Mouse (Mus musculus) heart, embryonic 14.5 days (tissue): ENCODE data around the gene Ifitm3. TPM values are rescaled to one million over a fixed set of nuclear protein-coding genes. Genes with fewer than 3 reads are reported as not detected.
A peak's percentile ranks its signal among the peaks of the same experiment; 100 is the strongest.

Experiments used
- ATAC-seq: fragments of 200-750 bp; cut with Nextera tagmentation; 2 replicates; pipeline ENCODE4 v1.8.0; 2017; ENCODE audit warnings: low read depth, moderate TSS enrichment; ENCODE audit not compliant: insufficient number of reproducible peaks, insufficient read depth, low FRiP score
- H3K27ac ChIP-seq, 2 experiments: fragments of 200-500 bp in 1 of 2; fragments of 300-500 bp in 1 of 2; sonication (generic) in 1 of 2; replicated peaks in 1 of 2; 2 replicates each; pipeline ENCODE4 v1.5.1; 2012 to 2014; ENCODE audit warnings: low read depth in 2 of 2, low read length in 2 of 2, control low read depth in 1 of 2, mild to moderate bottlenecking in 1 of 2, mixed read lengths in 1 of 2; ENCODE audit not compliant: control insufficient read depth in 1 of 2, insufficient read depth in 1 of 2
- H3K27me3 ChIP-seq: fragments of 300-500 bp; sonication (generic); 2 replicates; pipeline ENCODE4 v1.6.1; 2014; ENCODE audit warnings: mild to moderate bottlenecking, low read length, control low read depth; ENCODE audit not compliant: control insufficient read depth, insufficient read depth
- H3K36me3 ChIP-seq: fragments of 300-500 bp; sonication (generic); 2 replicates; pipeline ENCODE4 v1.6.1; 2014; ENCODE audit warnings: mild to moderate bottlenecking, control low read depth, low read length, mixed read lengths; ENCODE audit not compliant: control insufficient read depth, insufficient read depth
- H3K4me1 ChIP-seq, 2 experiments: fragments of 200-500 bp in 1 of 2; fragments of 300-500 bp in 1 of 2; sonication (generic) in 1 of 2; 2 replicates each; pipeline ENCODE4 v1.6.1; 2012 to 2014; ENCODE audit warnings: low read length in 2 of 2, control low read depth in 1 of 2, mixed read lengths in 1 of 2; ENCODE audit not compliant: control insufficient read depth in 2 of 2, insufficient read depth in 2 of 2
- H3K4me2 ChIP-seq: fragments of 300-500 bp; sonication (generic); 2 replicates; pipeline ENCODE4 v1.6.1; 2014; ENCODE audit warnings: mild to moderate bottlenecking, low read length
- H3K4me3 ChIP-seq, 2 experiments: fragments of 200-500 bp in 1 of 2; fragments of 300-500 bp in 1 of 2; sonication (generic) in 1 of 2; 2 replicates each; pipeline ENCODE4 v1.5.1; 2012 to 2014; ENCODE audit warnings: low read length in 2 of 2, mild to moderate bottlenecking in 2 of 2, control low read depth in 1 of 2, low read depth in 1 of 2, moderate library complexity in 1 of 2; ENCODE audit not compliant: control insufficient read depth in 1 of 2, insufficient read depth in 1 of 2
- H3K9ac ChIP-seq: fragments of 300-500 bp; sonication (generic); 2 replicates; pipeline ENCODE4 v1.6.1; 2014; ENCODE audit warnings: mild to moderate bottlenecking, low read length
- H3K9me3 ChIP-seq: fragments of 300-500 bp; sonication (generic); 2 replicates; pipeline ENCODE4 v1.6.1; 2016; ENCODE audit warnings: low read length, control low read depth; ENCODE audit not compliant: control insufficient read depth
- WGBS: fragments of 180-500 bp; shearing (Covaris S2); extraction: QIAGEN DNeasy Blood & Tissue Kit; methylation state at CpG from one replicate; pipeline ENCODE4 v1.1.7; 2014; 5-methylcytosine and 5-hydroxymethylcytosine counted together
- polyA plus RNA-seq: library from polyadenylated mRNA; unstranded; fragments of >200 nt; fragmentation: Nextera tagmentation; extraction: Ambion mirVana; gene quantifications from 2 replicates; pipeline ENCODE4 v1.2.1, GENCODE M21; 2014

Ifitm3 gene
- 89.6 and 105 TPM in 2 replicates for polyA plus RNA-seq

DNA sequence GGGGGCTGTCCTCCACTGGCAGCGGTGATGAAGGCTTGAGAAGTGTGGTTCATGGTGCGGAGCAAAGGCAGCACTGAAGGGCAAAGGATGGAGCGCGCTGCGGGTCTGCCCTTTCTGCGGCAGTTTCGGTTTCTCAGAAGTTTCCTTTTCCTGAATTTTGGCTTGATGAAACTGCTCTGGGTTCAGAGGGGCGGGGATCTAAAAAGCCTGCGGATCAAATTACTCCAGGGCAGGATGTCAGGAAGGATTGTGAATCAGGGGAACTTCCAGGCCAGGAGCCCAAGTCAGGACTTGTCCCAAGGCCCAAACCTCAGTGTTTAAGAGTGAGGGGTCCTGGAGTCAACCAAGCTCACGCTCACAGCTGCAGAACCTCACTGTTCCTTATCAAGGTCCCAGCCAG is at the start of gene Ifitm3:
Ifitm3 (minus strand) TSS at position 178 of the 400 bp plus-strand sequence.
- Histone ChIP-seq H3K4me1 (peaks cover 7% of the 10 kb centered on the region in 2 experiments; a peak in 2 of 4 replicates), H3K9me3 (no peaks in the 10 kb centered on the region), H3K36me3 (no peaks in the 10 kb centered on the region), H3K27me3 (0 out of 2 replicates have a peak, but pooled peaks cover 4% of the 10 kb centered on the region), H3K9ac (peak within 1 kb of the TSS; percentile 44), H3K4me3 (peak within 1 kb of the TSS; percentile 38 to 61), H3K4me2 (peak within 1 kb of the TSS; percentile 55), H3K27ac (peak within 1 kb of the TSS; percentile 50 to 60)
- 20% methylated on average over 10 of the region's 10 CpGs for WGBS
- ATAC-seq = no peak

DNA sequence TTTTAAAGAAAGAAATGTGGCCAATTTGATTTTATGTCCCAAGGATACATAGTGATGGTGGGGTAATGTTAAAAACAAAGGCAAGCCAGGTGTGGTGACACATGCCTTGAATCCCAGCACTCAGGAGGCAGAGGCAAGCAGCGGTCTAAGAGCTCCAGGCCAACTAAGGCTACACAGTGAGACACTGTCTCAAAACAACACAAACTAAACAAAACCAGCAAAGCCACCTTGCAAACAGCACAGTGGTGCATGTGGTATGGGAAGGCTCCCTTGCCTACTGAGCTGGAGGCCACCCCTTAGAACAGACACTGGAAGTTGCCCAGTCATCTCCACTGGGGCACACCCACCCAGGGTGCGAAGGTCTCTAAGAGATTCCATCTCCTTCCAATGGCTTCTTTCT is 49.4 kb upstream of the Ifitm3 start:
- H3K4me3 ChIP-seq = no peak overlapping the region
- H3K4me2 ChIP-seq = no peak overlapping the region
- no peaks in the 10 kb centered on the region for H3K36me3 ChIP-seq
- peaks cover 62% of the 10 kb centered on the region for H3K27me3 ChIP-seq
- H3K9ac ChIP-seq = no peak overlapping the region
- no peak overlapping the region for H3K27ac ChIP-seq
- 72% methylated on average over 2 of the region's 2 CpGs for WGBS
- H3K4me1 ChIP-seq = peaks cover 2 to 8% of the 10 kb centered on the region in 2 experiments; a peak in 1 of 4 replicates
- no peak for ATAC-seq
- 0 out of 2 replicates have a peak, but pooled peaks cover 2% of the 10 kb centered on the region for H3K9me3 ChIP-seq

DNA sequence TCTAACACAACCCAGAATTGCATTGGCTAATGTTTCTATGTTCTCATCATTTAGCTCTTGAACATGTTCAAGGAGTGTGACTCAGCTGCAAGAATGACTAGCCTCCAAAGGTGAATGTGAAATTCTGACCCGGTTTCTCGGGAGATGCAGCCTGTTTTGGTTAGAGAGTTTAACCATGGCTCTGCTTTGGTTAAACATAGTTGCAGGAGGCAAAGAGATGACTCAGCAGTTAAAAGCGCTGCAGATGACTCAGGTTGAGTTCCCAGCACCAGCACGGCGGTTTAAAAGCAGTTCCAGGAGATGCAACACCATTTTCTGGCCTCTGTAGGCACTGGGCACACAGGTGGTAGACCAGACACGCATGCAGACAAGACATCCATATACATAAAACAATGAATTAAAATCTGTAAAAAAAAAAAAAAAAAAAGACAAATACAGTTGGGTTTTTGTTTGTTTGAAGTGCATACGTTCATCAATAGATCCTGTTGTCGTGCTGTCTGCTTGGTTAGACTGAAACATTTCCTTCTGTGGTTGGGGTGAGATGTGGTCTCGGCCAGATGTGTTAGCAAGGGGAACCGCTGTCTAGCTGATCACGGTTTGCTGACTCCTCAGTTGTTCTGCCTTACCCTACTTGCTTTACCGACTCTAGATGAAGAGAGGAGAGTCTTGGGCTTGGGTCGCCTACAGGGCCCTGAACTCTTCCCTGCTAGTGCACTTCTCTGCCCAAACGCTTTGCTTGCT is 48.2 kb upstream of the Ifitm3 start:
- 0 out of 2 replicates have a peak, but pooled peaks cover 2% of the 10 kb centered on the region for H3K9me3 ChIP-seq
- H3K27me3 ChIP-seq = peaks cover 57% of the 10 kb centered on the region
- no peak overlapping the region for H3K4me2 ChIP-seq
- H3K4me3 ChIP-seq = no peak overlapping the region
- peaks cover 2 to 8% of the 10 kb centered on the region in 2 experiments; a peak in 1 of 4 replicates for H3K4me1 ChIP-seq
- H3K9ac ChIP-seq = no peak overlapping the region
- no peak for ATAC-seq
- H3K27ac ChIP-seq = no peak overlapping the region
- H3K36me3 ChIP-seq = no peaks in the 10 kb centered on the region
- 79% methylated on average over 14 of the region's 14 CpGs for WGBS

DNA sequence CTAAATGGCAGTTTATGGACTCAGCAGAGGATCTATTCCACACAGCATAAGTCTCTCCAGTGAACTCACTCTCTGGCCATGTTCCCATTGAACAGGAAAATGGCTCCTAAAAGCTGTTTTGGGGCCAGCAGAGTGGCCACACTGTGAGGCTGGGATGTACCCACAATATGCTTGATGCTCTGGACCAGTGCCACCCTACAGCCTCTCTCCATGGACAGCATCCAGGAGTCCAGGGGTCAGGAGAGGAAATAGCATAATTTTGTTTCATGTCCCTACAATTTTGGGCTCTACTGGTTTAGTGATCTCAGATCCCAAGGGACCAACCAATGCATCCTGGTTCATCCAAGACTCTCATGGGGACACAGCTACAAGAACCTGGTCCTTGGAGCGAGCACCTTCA is 47.0 kb upstream of the Ifitm3 start:
- Histone ChIP-seq H3K27ac (no peak overlapping the region), H3K4me2 (no peak overlapping the region), H3K9me3 (0 out of 2 replicates have a peak, but pooled peaks cover 2% of the 10 kb centered on the region), H3K4me1 (peaks cover 2 to 8% of the 10 kb centered on the region in 2 experiments; a peak in 1 of 4 replicates), H3K9ac (no peak overlapping the region), H3K27me3 (peaks cover 48% of the 10 kb centered on the region), H3K4me3 (no peak overlapping the region), H3K36me3 (no peaks in the 10 kb centered on the region)
- WGBS = 80% methylated on average over 1 of the region's 1 CpGs
- no peak for ATAC-seq

GRCm38 (mm10) chr7:141056976-141057375 is 46.4 kb upstream of the Ifitm3 start:
- Histone ChIP-seq H3K4me3 (no peak overlapping the region), H3K36me3 (no peaks in the 10 kb centered on the region), H3K4me1 (peaks cover 2 to 8% of the 10 kb centered on the region in 2 experiments; a peak in 1 of 4 replicates), H3K4me2 (no peak overlapping the region), H3K9me3 (0 out of 2 replicates have a peak, but pooled peaks cover 2% of the 10 kb centered on the region), H3K27ac (no peak overlapping the region), H3K27me3 (peaks cover 42% of the 10 kb centered on the region), H3K9ac (no peak overlapping the region)
- 79% methylated on average over 6 of the region's 6 CpGs for WGBS
- ATAC-seq = no peak

DNA sequence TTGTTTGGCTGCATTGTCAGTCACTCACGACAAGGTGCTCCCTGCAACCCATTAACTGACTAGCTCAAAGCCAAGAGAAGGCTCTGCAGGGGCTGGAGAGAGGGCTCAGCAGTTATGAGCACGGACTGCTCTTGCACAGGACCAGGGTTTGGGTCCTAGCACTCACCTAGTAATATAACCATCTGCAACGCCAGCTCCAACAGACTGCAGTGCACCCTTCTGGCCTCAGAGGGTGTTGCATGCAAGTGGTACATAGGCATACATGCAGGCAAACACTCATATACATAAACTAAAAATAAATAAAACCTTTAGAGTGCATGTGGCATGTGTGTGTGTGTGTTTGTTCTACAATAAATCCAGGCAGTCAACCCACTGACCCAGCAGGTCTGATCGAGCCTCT is 45.2 kb upstream of the Ifitm3 start:
- no peak overlapping the region for H3K9ac ChIP-seq
- no peak overlapping the region for H3K4me2 ChIP-seq
- WGBS = 73% methylated on average over 4 of the region's 4 CpGs
- no peak overlapping the region for H3K27ac ChIP-seq
- no peak for ATAC-seq
- H3K4me1 ChIP-seq = 0 out of 4 replicates have a peak, but pooled peaks cover 2 to 5% of the 10 kb centered on the region in 2 experiments
- no peaks in the 10 kb centered on the region for H3K36me3 ChIP-seq
- H3K27me3 ChIP-seq = peaks cover 30% of the 10 kb centered on the region
- H3K4me3 ChIP-seq = no peak overlapping the region
- 0 out of 2 replicates have a peak, but pooled peaks cover 2% of the 10 kb centered on the region for H3K9me3 ChIP-seq

- H3K36me3 ChIP-seq = no peaks in the 10 kb centered on the region
- no peak for ATAC-seq
- H3K9me3 ChIP-seq = 0 out of 2 replicates have a peak, but pooled peaks cover 2% of the 10 kb centered on the region
- H3K4me2 ChIP-seq = no peak overlapping the region
- no peak overlapping the region for H3K4me3 ChIP-seq
- 72% methylated on average over 2 of the region's 2 CpGs for WGBS
- H3K4me1 ChIP-seq = peaks cover under 1 to 6% of the 10 kb centered on the region in 2 experiments; a peak in 3 of 4 replicates
- H3K27me3 ChIP-seq = no peaks in the 10 kb centered on the region; the same call in 1 of the 2 replicates
- no peak overlapping the region for H3K9ac ChIP-seq
- H3K27ac ChIP-seq = no peak overlapping the region
Measured at GRCm38 (mm10) chr7:141052421-141052820, 41.9 kb upstream of the Ifitm3 start.
